8 mouse cellular contexts compared by ENCODE assay signal in genomic region chr3:159839481-159839880, GRCm38 (mm10). TPM values are rescaled to one million over a fixed set of nuclear protein-coding genes. Genes with fewer than 3 reads are reported as not detected.
DNase-seq lines count a peak whose midpoint lies in the region; ATAC-seq and TF ChIP-seq lines count a peak whose summit lies in the region.

TSS of gene Wls (plus strand) at chr3:159839672.

- H3K9ac ChIP-seq in ES-Bruce4 (ENCODE audit: low read depth, poor library complexity, severe bottlenecking) = peak within 1 kb of the TSS; percentile 31
- peak within 1 kb of the TSS; percentile 54 for H3K9ac ChIP-seq in forebrain, embryonic 15.5 days (replicated peaks)
- peak within 1 kb of the TSS; percentile 61 for H3K9ac ChIP-seq in liver, postnatal 0 days (replicated peaks)
- H3K9ac ChIP-seq in neural tube, embryonic 13.5 days = peak within 1 kb of the TSS; percentile 75

- no peaks in the 10 kb centered on the region for H3K4me1 ChIP-seq in ES-Bruce4 (ENCODE audit: control insufficient read depth, insufficient read depth, low read length)
- H3K4me1 ChIP-seq in forebrain, embryonic 15.5 days = peaks cover 12% of the 10 kb centered on the region
- 0 out of 2 replicates have a peak, but pooled peaks cover 2% of the 10 kb centered on the region for H3K4me1 ChIP-seq in liver, postnatal 0 days (ENCODE audit: insufficient read depth)
- H3K4me1 ChIP-seq in neural tube, embryonic 13.5 days (replicated peaks) = peaks cover 20% of the 10 kb centered on the region

- H3K4me2 ChIP-seq in forebrain, embryonic 15.5 days (replicated peaks) = peak within 1 kb of the TSS; percentile 87
- H3K4me2 ChIP-seq in liver, postnatal 0 days (ENCODE audit: low read depth, low read length) = peak within 1 kb of the TSS; percentile 76
- H3K4me2 ChIP-seq in neural tube, embryonic 13.5 days = peak within 1 kb of the TSS; percentile 93

- no peaks in the 10 kb centered on the region for H3K36me3 ChIP-seq in ES-Bruce4 (ENCODE audit: control insufficient read depth, insufficient read depth, low read length, poor library complexity, severe bottlenecking)
- H3K36me3 ChIP-seq in forebrain, embryonic 15.5 days = no peaks in the 10 kb centered on the region
- no peaks in the 10 kb centered on the region for H3K36me3 ChIP-seq in liver, postnatal 0 days (replicated peaks; ENCODE audit: insufficient read depth, low read length)
- no peaks in the 10 kb centered on the region for H3K36me3 ChIP-seq in neural tube, embryonic 13.5 days

- TF ChIP-seq EP300 in ES-Bruce4 (IDR thresholded peaks at IDR 0.05; ENCODE audit: insufficient read depth, low read depth, low read length) = no peak
- no peak for TF ChIP-seq EP300 in liver, postnatal 0 days (IDR thresholded peaks at IDR 0.05; ENCODE audit: low read depth)

- intact Hi-C loops in heart, postnatal 14 days (cut with DNase I) = no loop called here

- H3K4me3 ChIP-seq in ES-Bruce4 (ENCODE audit: low read depth, low read length) = peak within 1 kb of the TSS; percentile 80
- H3K4me3 ChIP-seq in forebrain, embryonic 15.5 days = peak within 1 kb of the TSS; percentile 55
- peak within 1 kb of the TSS; percentile 62 for H3K4me3 ChIP-seq in liver, postnatal 0 days (ENCODE audit: low read depth, low read length)
- H3K4me3 ChIP-seq in neural tube, embryonic 13.5 days = peak within 1 kb of the TSS; percentile 64

- TF ChIP-seq CTCF in ES-Bruce4 (IDR thresholded peaks at IDR 0.05; ENCODE audit: low read depth, low read length) = no peak
- no peak for TF ChIP-seq CTCF in liver, postnatal 0 days (IDR thresholded peaks at IDR 0.05; ENCODE audit: low read depth)

- TF ChIP-seq POLR2A in ES-Bruce4 (IDR thresholded peaks at IDR 0.05; ENCODE audit: insufficient read depth, low read length) = no peak

- peak; percentile 90 for ATAC-seq in forebrain, embryonic 15.5 days (replicated peaks)
- ATAC-seq in liver, postnatal 0 days = peak; percentile 56
- peak; percentile 93 for ATAC-seq in neural tube, embryonic 13.5 days (ENCODE audit: low read depth)

- H3K27ac ChIP-seq in ES-Bruce4 (ENCODE audit: insufficient read depth, low read length) = no peak within 1 kb of the TSS
- H3K27ac ChIP-seq in forebrain, embryonic 15.5 days (replicated peaks) = peak within 1 kb of the TSS; percentile 31
- peak within 1 kb of the TSS; percentile 44; the same call in 1 of the 2 replicates for H3K27ac ChIP-seq in liver, postnatal 0 days (ENCODE audit: low read depth)
- H3K27ac ChIP-seq in neural tube, embryonic 13.5 days (replicated peaks) = peak within 1 kb of the TSS; percentile 73

- peak; percentile 32 for DNase-seq in c-Kit-positive CD71-positive TER-119-positive erythroid progenitor cells, embryonic 14.5 days (ENCODE audit: low spot score)
- DNase-seq in heart, postnatal 14 days = peak; percentile 73 to 75
- DNase-seq in kidney, postnatal 4 days = peak; percentile 80 to 88
- DNase-seq in liver, postnatal 0 days = peak; percentile 41
- DNase-seq in thymus, adult 18-20 months = peak; percentile 24 to 53

- H3K9me3 ChIP-seq in ES-Bruce4 (replicated peaks; ENCODE audit: control insufficient read depth, insufficient read depth, low read length, poor library complexity, severe bottlenecking) = no peaks in the 10 kb centered on the region
- H3K9me3 ChIP-seq in forebrain, embryonic 15.5 days = no peaks in the 10 kb centered on the region
- no peaks in the 10 kb centered on the region for H3K9me3 ChIP-seq in liver, postnatal 0 days (ENCODE audit: low read length)
- no peaks in the 10 kb centered on the region for H3K9me3 ChIP-seq in neural tube, embryonic 13.5 days

- WGBS in forebrain, embryonic 15.5 days = 0% methylated on average over 21 of the region's 21 CpGs
- WGBS in liver, postnatal 0 days (ENCODE audit: insufficient replicate concordance) = under 1% methylated on average over 21 of the region's 21 CpGs
- 0% methylated on average over 21 of the region's 21 CpGs for WGBS in neural tube, embryonic 13.5 days

- peaks cover 1% of the 10 kb centered on the region; the same call in 1 of the 2 replicates for H3K27me3 ChIP-seq in ES-Bruce4 (ENCODE audit: control insufficient read depth, insufficient read depth, low read length, poor library complexity, severe bottlenecking)
- H3K27me3 ChIP-seq in forebrain, embryonic 15.5 days = peaks cover 31% of the 10 kb centered on the region
- peaks cover 5% of the 10 kb centered on the region for H3K27me3 ChIP-seq in liver, postnatal 0 days (ENCODE audit: insufficient read depth, low read length)
- H3K27me3 ChIP-seq in neural tube, embryonic 13.5 days = 0 out of 2 replicates have a peak, but pooled peaks cover 5% of the 10 kb centered on the region

RNA-seq across cellular contexts. Expression of gene Wls, which starts in this region (rescaled TPM):
- polyA plus RNA-seq in ES-Bruce4 (2011; ENCODE audit: insufficient read depth, insufficient read length, low read depth, missing spikeins) = 49.1 and 52.4 TPM in 2 replicates
- polyA plus RNA-seq in forebrain, embryonic 15.5 days (2015; fragmentation: Nextera tagmentation; extraction: Ambion mirVana) = 39.6 and 48.6 TPM in 2 replicates
- total RNA-seq in heart, postnatal 14 days (2021) = 10 to 100 TPM; 54.6 to 55.9 TPM
- polyA plus RNA-seq in liver, postnatal 0 days (2015; fragmentation: Nextera tagmentation; extraction: Ambion mirVana) = 8.1 TPM in 2 replicates
- polyA plus RNA-seq in neural tube, embryonic 13.5 days (2015; fragmentation: Nextera tagmentation; extraction: Ambion mirVana) = 80.1 and 80.5 TPM in 2 replicates

Comparison
In these comparisons a context has a peak if more than half of its experiments do, and no peak if none do; other contexts are left out.
1. DNase-seq: peak in every context shown above with its lines; median percentile 84 in kidney, postnatal 4 days; 74 in heart, postnatal 14 days; 41 in liver, postnatal 0 days; 38 in thymus, adult 18-20 months; 32 in c-Kit-positive CD71-positive TER-119-positive erythroid progenitor cells, embryonic 14.5 days.